Mouse (Mus musculus): Measurements from ENCODE around the gene Dnmt3c. TPM values are rescaled to one million over a fixed set of nuclear protein-coding genes. Genes with fewer than 3 reads are reported as not detected.

Gene Dnmt3c
- polyA plus RNA-seq, 1 experiment from 2014 or later = not detected

DNA sequence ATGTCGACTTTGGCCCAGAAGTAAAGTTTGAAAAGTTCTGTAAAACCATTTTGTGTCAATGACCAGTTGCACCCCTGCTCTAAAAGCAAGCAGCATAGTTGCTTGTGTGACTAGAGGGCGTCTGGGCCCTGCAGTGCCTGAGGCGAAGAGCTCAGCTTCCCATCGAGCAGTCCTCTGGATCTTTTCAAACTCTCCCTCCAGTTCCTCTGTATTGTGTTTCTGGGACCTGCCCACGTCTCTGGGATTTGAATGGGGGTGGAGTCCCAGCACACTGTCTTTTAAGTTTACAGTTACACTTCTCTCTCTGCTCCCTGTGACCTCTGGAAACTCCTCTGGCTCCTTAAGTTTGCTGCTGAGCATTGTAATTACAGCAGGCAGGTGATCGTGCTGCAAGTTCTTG is 71.0 kb downstream of the Dnmt3c start:
- TF ChIP-seq CTCF (IDR thresholded peaks at IDR 0.05; ENCODE audit: low read depth) = no peak
- H3K27ac ChIP-seq = no peak overlapping the region
- no peak overlapping the region for H3K4me3 ChIP-seq (replicated peaks; ENCODE audit: low read depth, low read length)
- ATAC-seq (replicated peaks; ENCODE audit: low FRiP score, low read depth) = no peak
- no peak overlapping the region for H3K4me2 ChIP-seq (ENCODE audit: low read length)
- H3K27me3 ChIP-seq (ENCODE audit: insufficient read depth, low read length) = no peaks in the 10 kb centered on the region
- peak; percentile 67 for DNase-seq (ENCODE audit: low spot score)
- H3K4me1 ChIP-seq (replicated peaks; ENCODE audit: insufficient read depth, low read length) = no peaks in the 10 kb centered on the region
- no peaks in the 10 kb centered on the region for H3K9me3 ChIP-seq (replicated peaks; ENCODE audit: low read length)
- 49% methylated on average over 6 of the region's 6 CpGs for WGBS
- peaks cover 63% of the 10 kb centered on the region for H3K36me3 ChIP-seq (ENCODE audit: insufficient read depth, low read length)
- no peak overlapping the region for H3K9ac ChIP-seq (ENCODE audit: low read depth, low read length)

GRCm38 (mm10) chr2:153768881-153769280 is 72.4 kb downstream of the Dnmt3c start:
- Histone ChIP-seq H3K4me2 (ENCODE audit: low read length) (no peak overlapping the region), H3K9me3 (replicated peaks; ENCODE audit: low read length) (no peaks in the 10 kb centered on the region), H3K9ac (ENCODE audit: low read depth, low read length) (no peak overlapping the region), H3K4me1 (replicated peaks; ENCODE audit: insufficient read depth, low read length) (no peaks in the 10 kb centered on the region), H3K27ac (no peak overlapping the region), H3K27me3 (ENCODE audit: insufficient read depth, low read length) (no peaks in the 10 kb centered on the region), H3K4me3 (replicated peaks; ENCODE audit: low read depth, low read length) (no peak overlapping the region), H3K36me3 (ENCODE audit: insufficient read depth, low read length) (peaks cover 53% of the 10 kb centered on the region)
- DNase-seq (ENCODE audit: low spot score) (no peak), ATAC-seq (replicated peaks; ENCODE audit: low FRiP score, low read depth) (no peak)
- 84% methylated on average over 2 of the region's 2 CpGs for WGBS
- TF ChIP-seq CTCF (IDR thresholded peaks at IDR 0.05; ENCODE audit: low read depth) = no peak

- Histone ChIP-seq H3K4me3 (replicated peaks; ENCODE audit: low read depth, low read length) (no peak overlapping the region), H3K4me2 (ENCODE audit: low read length) (no peak overlapping the region), H3K27me3 (ENCODE audit: insufficient read depth, low read length) (no peaks in the 10 kb centered on the region), H3K9me3 (replicated peaks; ENCODE audit: low read length) (no peaks in the 10 kb centered on the region), H3K27ac (no peak overlapping the region), H3K36me3 (ENCODE audit: insufficient read depth, low read length) (peaks cover 23% of the 10 kb centered on the region; the same call in 1 of the 2 replicates), H3K4me1 (replicated peaks; ENCODE audit: insufficient read depth, low read length) (no peaks in the 10 kb centered on the region), H3K9ac (ENCODE audit: low read depth, low read length) (no peak overlapping the region)
- TF ChIP-seq CTCF (IDR thresholded peaks at IDR 0.05; ENCODE audit: low read depth) = no peak
- WGBS = 95% methylated on average over 4 of the region's 4 CpGs
- DNase-seq (ENCODE audit: low spot score) (no peak), ATAC-seq (replicated peaks; ENCODE audit: low FRiP score, low read depth) (no peak)
Observed at GRCm38 (mm10) chr2:153772950-153773349, 76.5 kb downstream of the Dnmt3c start.

DNA sequence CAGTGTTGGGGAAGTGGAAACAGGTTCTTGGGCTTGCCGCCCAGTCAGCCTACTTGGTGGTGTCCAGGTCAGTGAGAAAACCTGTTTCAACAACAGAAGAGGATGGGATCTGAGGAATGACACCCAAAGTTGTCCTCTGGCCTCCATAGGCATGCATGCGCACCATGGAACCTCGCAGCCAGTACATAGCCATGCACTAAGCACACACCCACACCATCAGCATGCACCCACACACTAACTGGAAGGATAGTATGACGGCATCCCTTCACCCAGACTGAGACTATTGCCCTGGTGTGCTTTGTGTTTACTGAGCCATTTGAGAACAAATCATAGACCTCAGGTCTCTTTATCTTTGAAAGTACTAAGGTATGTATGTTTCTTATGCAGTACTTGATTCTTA is 79.0 kb downstream of the Dnmt3c start:
- Histone ChIP-seq H3K4me1 (replicated peaks; ENCODE audit: insufficient read depth, low read length) (peaks cover 3% of the 10 kb centered on the region; the same call in 1 of the 2 replicates), H3K4me3 (replicated peaks; ENCODE audit: low read depth, low read length) (no peak overlapping the region), H3K27me3 (ENCODE audit: insufficient read depth, low read length) (no peaks in the 10 kb centered on the region), H3K4me2 (ENCODE audit: low read length) (no peak overlapping the region), H3K36me3 (ENCODE audit: insufficient read depth, low read length) (peaks cover 10% of the 10 kb centered on the region; the same call in 1 of the 2 replicates), H3K27ac (no peak overlapping the region), H3K9ac (ENCODE audit: low read depth, low read length) (no peak overlapping the region), H3K9me3 (replicated peaks; ENCODE audit: low read length) (no peaks in the 10 kb centered on the region)
- no peak for ATAC-seq (replicated peaks; ENCODE audit: low FRiP score, low read depth)
- WGBS = 92% methylated on average over 4 of the region's 4 CpGs
- DNase-seq (ENCODE audit: low spot score) = no peak
- TF ChIP-seq CTCF (IDR thresholded peaks at IDR 0.05; ENCODE audit: low read depth) = no peak

DNA sequence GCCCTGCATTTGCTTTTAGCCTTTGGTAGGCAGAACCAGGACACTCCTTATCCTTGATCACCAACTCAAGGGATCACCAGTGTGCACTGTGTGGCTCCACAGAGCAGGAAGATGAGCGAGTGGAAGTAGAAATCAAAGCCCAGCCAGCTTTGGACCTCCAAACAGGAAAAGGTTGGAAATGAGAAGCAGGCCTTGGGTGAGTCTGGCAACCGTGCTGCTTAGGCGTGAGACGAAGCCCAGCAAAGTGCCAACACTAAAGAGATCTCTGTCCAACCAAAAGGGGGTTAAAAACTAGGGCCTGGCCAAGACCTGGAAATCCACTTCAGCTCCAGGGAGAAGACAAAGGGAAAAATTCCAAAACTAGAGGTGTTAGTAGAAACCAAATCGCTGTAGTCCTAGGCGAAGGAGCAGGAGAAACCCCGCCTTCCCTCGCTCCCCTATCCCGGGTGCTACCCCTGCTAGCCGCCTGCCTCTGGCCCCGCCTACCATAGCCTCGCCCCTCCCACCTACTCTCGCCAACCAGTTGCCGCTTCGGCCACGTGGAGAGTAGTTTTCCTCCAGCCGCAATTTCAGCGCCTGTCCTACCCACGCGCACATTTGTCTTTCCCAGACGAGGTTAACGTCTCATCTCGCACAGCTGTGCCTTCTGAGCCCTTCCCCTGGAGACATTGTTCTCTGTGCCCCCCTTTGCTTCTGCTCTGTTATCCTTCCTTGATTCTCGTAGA is 82.3 kb downstream of the Dnmt3c start:
- no peaks in the 10 kb centered on the region for H3K9me3 ChIP-seq (replicated peaks; ENCODE audit: low read length)
- no peaks in the 10 kb centered on the region for H3K36me3 ChIP-seq (ENCODE audit: insufficient read depth, low read length)
- no peak for TF ChIP-seq CTCF (IDR thresholded peaks at IDR 0.05; ENCODE audit: low read depth)
- H3K4me1 ChIP-seq (replicated peaks; ENCODE audit: insufficient read depth, low read length) = peaks cover 3% of the 10 kb centered on the region; the same call in 1 of the 2 replicates
- peak overlapping the region; percentile 27 for H3K4me3 ChIP-seq (replicated peaks; ENCODE audit: low read depth, low read length)
- H3K9ac ChIP-seq (ENCODE audit: low read depth, low read length) = peak overlapping the region; percentile 8; the same call in 1 of the 2 replicates
- no peak overlapping the region for H3K27ac ChIP-seq
- ATAC-seq (replicated peaks; ENCODE audit: low FRiP score, low read depth) = peak; percentile 89
- H3K27me3 ChIP-seq (ENCODE audit: insufficient read depth, low read length) = no peaks in the 10 kb centered on the region
- peak; percentile 84 for DNase-seq (ENCODE audit: low spot score)
- peak overlapping the region; percentile 66 for H3K4me2 ChIP-seq (ENCODE audit: low read length)
- 10% methylated on average over 24 of the region's 24 CpGs for WGBS

Other genes with a start within 250 kb of the Dnmt3c start
- not detected in 2 replicates for gene 4930404H24Rik, start 203.9 kb upstream of the Dnmt3c start, polyA plus RNA-seq (2015; fragmentation: Nextera tagmentation; extraction: Ambion mirVana)
- 9.0 and 9.6 TPM in 2 replicates for gene Nol4l, start 166.7 kb upstream of the Dnmt3c start, polyA plus RNA-seq (2015; fragmentation: Nextera tagmentation; extraction: Ambion mirVana)
- gene Commd7, start 63.9 kb upstream of the Dnmt3c start, polyA plus RNA-seq (2015; fragmentation: Nextera tagmentation; extraction: Ambion mirVana) = 78.7 and 78.8 TPM in 2 replicates
- gene Dnmt3b, start 47.2 kb upstream of the Dnmt3c start, polyA plus RNA-seq (2015; fragmentation: Nextera tagmentation; extraction: Ambion mirVana) = 9.4 and 10.5 TPM in 2 replicates
- gene Mapre1, start 44.6 kb downstream of the Dnmt3c start, polyA plus RNA-seq (2015; fragmentation: Nextera tagmentation; extraction: Ambion mirVana) = 192 and 216 TPM in 2 replicates
- gene Efcab8, start 83.3 kb downstream of the Dnmt3c start, polyA plus RNA-seq (2015; fragmentation: Nextera tagmentation; extraction: Ambion mirVana) = not detected in 2 replicates
- not detected in 2 replicates for gene Sun5, start 174.4 kb downstream of the Dnmt3c start, polyA plus RNA-seq (2015; fragmentation: Nextera tagmentation; extraction: Ambion mirVana)
- not detected in 2 replicates for gene Bpifb2, start 178.4 kb downstream of the Dnmt3c start, polyA plus RNA-seq (2015; fragmentation: Nextera tagmentation; extraction: Ambion mirVana)
- not detected in 2 replicates for gene Bpifb6, start 203.7 kb downstream of the Dnmt3c start, polyA plus RNA-seq (2015; fragmentation: Nextera tagmentation; extraction: Ambion mirVana)
- gene Bpifb3, start 221.6 kb downstream of the Dnmt3c start, polyA plus RNA-seq (2015; fragmentation: Nextera tagmentation; extraction: Ambion mirVana) = not detected in 2 replicates
- not detected in 2 replicates for gene Bpifb4, start 241.6 kb downstream of the Dnmt3c start, polyA plus RNA-seq (2015; fragmentation: Nextera tagmentation; extraction: Ambion mirVana)

Data from kidney, postnatal 0 days (tissue).